Mouse (Mus musculus): ENCODE data around the gene Ajm1.

GRCm38 (mm10) chr2:25534178-25534865, 47.2 kb downstream of the Ajm1 start:
- TF ChIP-seq POLR2A (IDR thresholded peaks at IDR 0.05; ENCODE audit: control insufficient read depth, extremely low read depth, insufficient read depth, low read length, poor library complexity): no peak
- TF ChIP-seq CTCF (IDR thresholded peaks at IDR 0.05; ENCODE audit: borderline replicate concordance, control insufficient read depth, extremely low read depth, insufficient read depth, low read length, poor library complexity): no peak
